Mouse (Mus musculus) midbrain, embryonic 10.5 days (tissue): ENCODE data around the gene Izumo4. TPM values are rescaled to one million over a fixed set of nuclear protein-coding genes. Genes with fewer than 3 reads are reported as not detected.

ENCODE experiments used
- DNase-seq: peaks from one replicate; pipeline ENCODE4 v3.0.0-alpha.2; 2017; ENCODE audit warnings: low spot score
- H3K27ac ChIP-seq: fragments of 300-500 bp; sonication (generic); replicated peaks from 2 replicates; pipeline ENCODE4 v1.5.1; 2016; ENCODE audit warnings: mild to moderate bottlenecking
- H3K27me3 ChIP-seq: fragments of 300-500 bp; sonication (generic); 2 replicates; pipeline ENCODE4 v1.6.1; 2016; ENCODE audit warnings: low read depth, mild to moderate bottlenecking; ENCODE audit not compliant: poor library complexity, severe bottlenecking
- H3K36me3 ChIP-seq: fragments of 300-500 bp; sonication (generic); 2 replicates; pipeline ENCODE4 v1.6.1; 2016; ENCODE audit warnings: mild to moderate bottlenecking, moderate library complexity
- H3K4me1 ChIP-seq: fragments of 300-500 bp; sonication (generic); 2 replicates; pipeline ENCODE4 v1.6.1; 2016
- H3K4me3 ChIP-seq: fragments of 300-500 bp; sonication (generic); 2 replicates; pipeline ENCODE4 v1.5.1; 2016; ENCODE audit warnings: mild to moderate bottlenecking, moderate library complexity
- H3K9me3 ChIP-seq: fragments of 300-500 bp; sonication (generic); replicated peaks from 2 replicates; pipeline ENCODE4 v1.6.1; 2016; ENCODE audit warnings: mild to moderate bottlenecking
- WGBS: fragments of 180-500 bp; shearing (Covaris S2); methylation state at CpG from one replicate; pipeline ENCODE4 v1.1.7; 2016; 5-methylcytosine and 5-hydroxymethylcytosine counted together
- polyA plus RNA-seq: library from polyadenylated mRNA; unstranded; fragments of >200 nt; fragmentation: Nextera tagmentation; extraction: Ambion mirVana; gene quantifications from 2 replicates; pipeline ENCODE4 v1.2.1, GENCODE M21; 2016

Izumo4 gene
- polyA plus RNA-seq, 1 experiment from 2014 or later: 8.9 TPM

DNA sequence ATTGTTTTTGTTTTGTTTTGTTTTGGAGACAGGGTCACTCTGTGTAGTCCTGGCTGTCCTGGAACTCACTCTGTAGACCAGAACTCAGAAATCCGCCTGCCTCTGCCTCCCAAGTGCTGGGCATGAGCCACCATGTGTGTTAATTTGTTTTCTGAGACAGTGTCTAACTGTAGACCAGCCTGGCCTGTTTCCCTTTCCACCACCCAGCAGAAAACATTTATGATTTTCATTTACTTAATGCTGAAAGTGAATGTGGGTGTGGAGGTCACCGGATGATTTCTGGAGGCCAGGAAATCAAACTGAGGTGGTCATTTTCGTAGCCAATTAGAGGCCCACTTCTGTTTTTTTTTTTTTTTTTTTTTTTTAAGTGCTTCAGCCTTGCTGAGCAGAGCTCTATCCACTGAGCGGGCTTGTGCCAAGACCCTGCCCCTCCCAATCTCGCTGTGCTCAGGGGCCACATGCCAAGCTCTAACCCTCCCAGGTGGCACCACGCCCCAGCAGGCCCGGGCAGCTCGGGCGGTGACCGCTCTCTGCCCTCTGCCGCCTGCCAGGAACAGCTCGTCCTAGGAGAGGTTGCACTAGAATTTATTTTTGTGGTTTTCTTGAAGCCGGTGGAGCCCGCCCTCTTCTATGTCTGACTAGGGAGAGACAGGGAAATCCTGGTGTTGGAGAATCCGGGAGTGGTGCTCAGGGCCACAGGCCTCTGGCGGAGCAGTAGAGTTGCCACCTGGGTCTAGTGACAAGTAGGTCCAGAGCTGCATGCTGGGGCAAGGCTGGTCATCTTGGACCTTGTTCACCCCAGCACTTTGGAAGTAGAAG, 37.6 kb upstream of the Izumo4 start:
- peaks cover 43% of the 10 kb centered on the region for H3K36me3 ChIP-seq
- DNase-seq: no peak
- no peaks in the 10 kb centered on the region for H3K9me3 ChIP-seq
- no peaks in the 10 kb centered on the region for H3K27me3 ChIP-seq
- H3K4me3 ChIP-seq: peak overlapping the region; percentile 16; the same call in 1 of the 2 replicates
- peaks cover 29% of the 10 kb centered on the region for H3K4me1 ChIP-seq
- no peak overlapping the region; the same call in 1 of the 2 replicates for H3K27ac ChIP-seq
- 47% methylated on average over 16 of the region's 16 CpGs for WGBS

DNA sequence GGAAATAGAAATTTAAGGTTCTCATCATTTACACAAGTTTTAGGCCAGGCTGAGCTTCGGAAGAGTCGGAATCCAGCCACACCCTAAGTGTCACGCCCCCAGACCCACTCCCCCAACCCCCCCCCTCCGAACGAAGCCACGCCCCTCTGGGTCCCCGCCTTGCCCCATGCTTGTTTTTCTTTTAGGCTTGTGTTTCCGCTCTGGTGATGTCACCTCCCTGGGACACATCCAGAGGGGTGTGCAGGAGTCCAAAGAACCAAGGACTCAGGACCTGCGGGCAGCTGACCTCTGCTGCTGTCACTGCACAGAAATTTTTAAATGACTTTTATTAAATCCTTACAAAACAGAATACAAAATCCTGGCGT, 37.0 kb upstream of the Izumo4 start:
- 0 out of 2 replicates have a peak overlapping the region, but pooled peaks have one; percentile 16 for H3K4me3 ChIP-seq
- peak; percentile 36 for DNase-seq
- H3K4me1 ChIP-seq: peaks cover 29% of the 10 kb centered on the region
- peaks cover 49% of the 10 kb centered on the region for H3K36me3 ChIP-seq
- 15% methylated on average over 10 of the region's 10 CpGs for WGBS
- no peaks in the 10 kb centered on the region for H3K9me3 ChIP-seq
- no peak overlapping the region; the same call in 1 of the 2 replicates for H3K27ac ChIP-seq
- no peaks in the 10 kb centered on the region for H3K27me3 ChIP-seq

DNA sequence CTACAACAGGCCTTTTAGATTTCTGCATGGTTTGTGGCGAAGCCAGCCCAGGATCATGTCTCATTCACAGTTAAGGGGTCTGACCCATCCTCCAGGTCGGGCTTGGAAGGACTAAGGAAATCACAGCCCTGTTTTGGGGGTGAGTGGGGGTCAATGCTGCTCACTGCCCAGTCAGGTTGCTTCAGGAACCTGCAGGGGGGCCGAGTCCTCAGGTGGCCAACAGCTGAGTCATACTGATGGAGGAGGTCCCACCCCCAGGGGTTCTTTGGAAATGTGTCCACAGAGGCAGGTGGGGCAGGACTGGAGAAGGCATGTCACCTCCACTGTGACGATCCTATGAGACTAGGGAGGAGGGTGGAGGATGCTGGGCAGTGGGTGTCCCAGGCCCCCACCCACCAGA, 36.5 kb upstream of the Izumo4 start:
- peaks cover 29% of the 10 kb centered on the region for H3K4me1 ChIP-seq
- no peaks in the 10 kb centered on the region for H3K27me3 ChIP-seq
- WGBS: 79% methylated on average over 4 of the region's 4 CpGs
- H3K9me3 ChIP-seq: no peaks in the 10 kb centered on the region
- no peak for DNase-seq
- peaks cover 54% of the 10 kb centered on the region for H3K36me3 ChIP-seq
- no peak overlapping the region for H3K27ac ChIP-seq
- 0 out of 2 replicates have a peak overlapping the region, but pooled peaks have one; percentile 3 for H3K4me3 ChIP-seq

DNA sequence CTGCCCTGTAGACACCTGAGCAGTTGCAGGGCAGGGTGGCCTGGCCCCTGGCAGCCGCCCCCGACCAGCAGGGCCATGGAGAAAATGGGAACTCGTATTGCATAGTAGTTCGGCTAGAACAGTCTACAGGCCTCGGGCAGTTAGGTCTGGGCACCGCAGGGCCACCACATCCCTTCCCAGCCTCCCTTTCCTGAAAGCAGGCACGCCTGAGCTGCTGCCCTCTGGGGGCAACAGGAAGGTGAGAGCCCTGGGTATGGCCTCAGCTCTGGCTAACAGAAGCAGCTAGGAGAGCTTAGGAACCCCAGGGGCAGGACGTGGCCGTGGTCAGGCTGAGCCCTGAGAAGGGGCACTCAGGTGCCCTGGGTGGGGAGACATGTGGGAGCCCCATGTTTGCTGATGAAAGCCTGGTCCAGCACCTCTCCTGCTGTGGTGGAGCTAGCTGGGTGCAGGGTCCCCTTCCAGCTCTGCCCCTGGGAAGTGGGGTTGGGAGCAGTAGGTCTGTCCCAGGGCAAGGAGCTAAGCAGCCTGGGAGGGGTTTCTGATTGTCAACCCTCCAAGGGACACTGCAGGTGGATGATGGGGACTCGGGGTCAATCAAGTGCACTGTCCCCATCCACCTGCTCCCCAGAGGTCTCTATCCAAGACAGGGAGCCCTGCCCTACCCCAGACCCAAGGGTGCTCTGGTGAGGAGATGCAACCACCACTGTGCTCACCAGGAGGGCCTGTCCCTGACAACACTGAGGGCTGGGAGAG, 35.8 kb upstream of the Izumo4 start:
- H3K4me1 ChIP-seq: peaks cover 29% of the 10 kb centered on the region
- H3K4me3 ChIP-seq: peak overlapping the region; percentile 11; the same call in 1 of the 2 replicates
- DNase-seq: no peak
- H3K27ac ChIP-seq: no peak overlapping the region
- WGBS: 81% methylated on average over 10 of the region's 10 CpGs
- H3K27me3 ChIP-seq: no peaks in the 10 kb centered on the region
- peaks cover 61% of the 10 kb centered on the region for H3K36me3 ChIP-seq
- no peaks in the 10 kb centered on the region for H3K9me3 ChIP-seq

DNA sequence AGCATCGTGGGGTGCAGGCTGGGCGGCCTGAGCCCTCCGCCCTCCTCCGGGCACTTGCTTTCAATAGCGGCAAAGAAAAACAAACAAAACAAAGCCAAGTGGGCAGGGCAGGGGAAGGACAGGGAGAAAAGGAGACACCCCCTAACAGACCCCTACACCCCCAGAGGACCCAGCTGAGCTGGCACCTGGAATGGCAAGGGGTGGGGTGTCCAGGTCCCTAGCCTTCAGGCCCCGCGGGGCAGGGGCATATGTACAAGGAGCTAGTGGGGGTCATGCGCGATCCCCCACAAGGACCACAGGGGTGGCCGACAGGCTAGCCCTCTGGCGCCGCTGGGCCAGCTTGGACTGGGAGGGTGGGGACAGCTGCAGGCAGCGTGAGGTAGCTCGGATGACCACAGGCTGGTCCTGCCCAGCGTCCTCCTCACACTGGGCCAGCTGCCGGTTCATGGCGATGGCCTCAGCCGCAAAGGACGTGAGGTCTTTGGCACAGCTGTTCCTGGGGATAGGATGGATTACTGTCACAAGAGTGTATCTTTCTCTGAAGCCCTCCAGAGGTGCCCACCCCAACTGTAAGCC, 35.1 kb upstream of the Izumo4 start:
- DNase-seq: no peak
- Histone ChIP-seq H3K36me3 (peaks cover 68% of the 10 kb centered on the region), H3K4me1 (peaks cover 29% of the 10 kb centered on the region), H3K4me3 (peak overlapping the region; percentile 11; the same call in 1 of the 2 replicates), H3K9me3 (no peaks in the 10 kb centered on the region), H3K27ac (no peak overlapping the region), H3K27me3 (no peaks in the 10 kb centered on the region)
- 86% methylated on average over 19 of the region's 19 CpGs for WGBS

- WGBS: 90% methylated on average over 11 of the region's 11 CpGs
- H3K4me3 ChIP-seq: no peak overlapping the region
- no peak overlapping the region for H3K27ac ChIP-seq
- H3K9me3 ChIP-seq: no peaks in the 10 kb centered on the region
- H3K4me1 ChIP-seq: peaks cover 30% of the 10 kb centered on the region
- H3K27me3 ChIP-seq: no peaks in the 10 kb centered on the region
- peaks cover 85% of the 10 kb centered on the region for H3K36me3 ChIP-seq
- DNase-seq: no peak
Observed at GRCm38 (mm10) chr10:80668614-80669013, 33.4 kb upstream of the Izumo4 start.

DNA sequence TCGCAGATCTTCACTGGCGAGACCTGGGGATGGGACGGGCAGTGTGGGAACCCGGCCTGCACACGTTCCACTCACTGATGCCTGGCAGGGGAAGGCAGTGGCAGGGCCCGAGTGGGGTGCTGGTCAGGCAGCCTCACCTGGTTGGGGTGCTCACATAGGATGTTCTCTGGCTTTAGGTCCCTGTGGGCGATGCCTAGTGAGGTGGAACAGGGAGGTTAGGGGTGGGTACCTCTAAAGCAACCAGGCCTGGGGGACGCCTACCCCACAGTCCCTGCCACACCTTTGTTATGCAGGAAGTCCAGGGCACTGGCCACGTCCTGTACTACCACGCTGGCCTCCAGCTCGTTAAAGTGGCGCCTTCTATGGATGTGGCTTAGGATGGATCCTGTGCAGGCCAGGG, 33.0 kb upstream of the Izumo4 start:
- Histone ChIP-seq H3K27ac (no peak overlapping the region), H3K27me3 (no peaks in the 10 kb centered on the region), H3K36me3 (peaks cover 89% of the 10 kb centered on the region), H3K4me3 (no peak overlapping the region), H3K4me1 (peaks cover 34% of the 10 kb centered on the region), H3K9me3 (no peaks in the 10 kb centered on the region)
- 94% methylated on average over 12 of the region's 12 CpGs for WGBS
- no peak for DNase-seq

DNA sequence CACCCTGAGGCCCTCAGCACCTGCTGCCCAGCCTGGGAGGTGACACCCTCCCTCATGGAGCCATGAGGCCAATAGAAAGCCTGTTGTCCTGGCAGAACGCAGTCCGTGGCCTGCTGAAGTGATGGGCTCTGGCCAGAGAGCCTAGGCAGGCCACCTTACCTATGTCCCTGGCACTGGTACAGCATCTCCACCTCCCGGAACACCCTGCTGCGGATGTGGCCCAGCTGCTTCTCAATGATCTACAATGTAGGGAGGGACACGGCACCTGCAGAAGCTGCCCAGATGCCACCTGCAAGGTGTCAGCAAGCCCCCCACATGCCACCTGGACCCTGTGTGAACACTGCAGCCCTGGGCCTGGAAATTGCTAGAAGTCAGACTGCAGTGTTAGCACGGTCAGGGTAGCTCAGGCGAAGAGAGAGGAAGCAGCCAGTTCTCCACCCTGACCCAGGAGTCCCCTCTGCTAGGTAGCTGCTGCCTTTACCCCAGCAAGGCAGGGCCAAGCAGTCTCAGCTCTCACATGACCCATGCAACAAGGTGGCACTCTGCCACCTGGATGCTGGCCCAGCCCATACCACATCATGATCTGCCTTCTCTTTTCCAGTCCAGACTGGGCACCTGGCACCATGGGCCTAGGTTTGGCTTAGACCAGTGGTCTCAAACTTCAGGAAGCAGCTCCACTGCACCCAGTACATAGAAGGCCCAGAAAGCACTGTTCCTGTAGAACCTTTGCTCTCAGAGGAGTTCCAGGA, 32.1 kb upstream of the Izumo4 start:
- H3K4me1 ChIP-seq: peaks cover 38% of the 10 kb centered on the region
- peaks cover 90% of the 10 kb centered on the region for H3K36me3 ChIP-seq
- WGBS: 93% methylated on average over 7 of the region's 7 CpGs
- no peak for DNase-seq
- no peak overlapping the region; the same call in 1 of the 2 replicates for H3K4me3 ChIP-seq
- no peaks in the 10 kb centered on the region for H3K9me3 ChIP-seq
- H3K27me3 ChIP-seq: no peaks in the 10 kb centered on the region
- H3K27ac ChIP-seq: no peak overlapping the region

DNA sequence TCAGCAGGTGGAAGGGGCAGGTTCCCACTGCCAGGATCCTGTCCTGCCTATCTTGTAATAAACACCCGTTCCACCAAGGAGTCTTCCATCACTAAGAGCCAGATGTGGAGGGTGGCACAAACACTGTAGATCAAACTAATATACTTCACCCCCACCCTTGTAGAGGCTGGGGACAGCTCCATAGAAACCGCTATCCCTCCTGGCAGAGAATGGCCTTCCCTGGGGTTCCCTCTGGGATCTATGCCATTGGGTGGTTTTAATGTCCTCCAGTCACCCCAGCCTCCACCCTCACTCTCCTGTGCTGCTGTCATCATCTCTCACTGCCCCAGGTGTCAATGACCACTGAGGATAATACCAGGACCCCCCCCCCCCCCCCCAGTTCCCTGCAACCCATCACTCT, 31.5 kb upstream of the Izumo4 start:
- H3K4me1 ChIP-seq: peaks cover 37% of the 10 kb centered on the region
- DNase-seq: no peak
- H3K4me3 ChIP-seq: no peak overlapping the region
- no peaks in the 10 kb centered on the region for H3K9me3 ChIP-seq
- no peaks in the 10 kb centered on the region for H3K27me3 ChIP-seq
- H3K27ac ChIP-seq: no peak overlapping the region
- WGBS: 98% methylated on average over 2 of the region's 2 CpGs
- peaks cover 86% of the 10 kb centered on the region for H3K36me3 ChIP-seq

- Histone ChIP-seq H3K4me1 (peaks cover 30% of the 10 kb centered on the region), H3K4me3 (0 out of 2 replicates have a peak overlapping the region, but pooled peaks have one; percentile 1), H3K9me3 (no peaks in the 10 kb centered on the region), H3K36me3 (peaks cover 79% of the 10 kb centered on the region), H3K27me3 (no peaks in the 10 kb centered on the region), H3K27ac (no peak overlapping the region)
- DNase-seq: no peak
- 94% methylated on average over 4 of the region's 4 CpGs for WGBS
Observed at GRCm38 (mm10) chr10:80671251-80671650, 30.7 kb upstream of the Izumo4 start.

GRCm38 (mm10) chr10:80671936-80672690, 29.9 kb upstream of the Izumo4 start:
- WGBS: 88% methylated on average over 11 of the region's 11 CpGs
- peaks cover 33% of the 10 kb centered on the region for H3K4me1 ChIP-seq
- H3K27me3 ChIP-seq: no peaks in the 10 kb centered on the region
- H3K4me3 ChIP-seq: peak overlapping the region; percentile 14; the same call in 1 of the 2 replicates
- no peaks in the 10 kb centered on the region for H3K9me3 ChIP-seq
- 0 out of 2 replicates have a peak overlapping the region, but pooled peaks have one; percentile 13 for H3K27ac ChIP-seq
- peaks cover 70% of the 10 kb centered on the region for H3K36me3 ChIP-seq
- no peak for DNase-seq
